Mouse (Mus musculus) limb, embryonic 11.5 days (tissue): ENCODE results near the gene Hspa2. TPM values are rescaled to one million over a fixed set of nuclear protein-coding genes. Genes with fewer than 3 reads are reported as not detected.
A peak's percentile ranks its signal among the peaks of the same experiment; 100 is the strongest.
"Not testable (repeated sequence)": the region's sequence is repeated elsewhere in the genome, so short reads cannot be mapped to it uniquely, and the experiment has no call there.

ENCODE experiments used
- ATAC-seq: fragments of 200-750 bp; cut with Nextera tagmentation; 2 replicates; pipeline ENCODE4 v1.8.0; 2017; ENCODE audit warnings: low read depth; ENCODE audit not compliant: insufficient number of reproducible peaks, low FRiP score, low TSS enrichment
- DNase-seq: peaks from one replicate; pipeline ENCODE4 v3.0.0-alpha.2; 2015; ENCODE audit warnings: low spot score
- H3K27ac ChIP-seq: fragments of 300-500 bp; sonication (generic); replicated peaks from 2 replicates; pipeline ENCODE4 v1.5.1; 2014; ENCODE audit warnings: low read depth, mild to moderate bottlenecking, low read length
- H3K27me3 ChIP-seq: fragments of 300-500 bp; sonication (generic); 2 replicates; pipeline ENCODE4 v1.6.1; 2014; ENCODE audit warnings: mild to moderate bottlenecking, low read length, mixed read lengths; ENCODE audit not compliant: control insufficient read depth, insufficient read depth
- H3K36me3 ChIP-seq: fragments of 300-500 bp; sonication (generic); 2 replicates; pipeline ENCODE4 v1.6.1; 2014; ENCODE audit warnings: mild to moderate bottlenecking, low read length, moderate library complexity, mixed read lengths; ENCODE audit not compliant: control insufficient read depth, insufficient read depth
- H3K4me1 ChIP-seq: fragments of 300-500 bp; sonication (generic); 2 replicates; pipeline ENCODE4 v1.6.1; 2014; ENCODE audit warnings: low read length, mixed read lengths; ENCODE audit not compliant: control insufficient read depth, insufficient read depth
- H3K4me2 ChIP-seq: fragments of 300-500 bp; sonication (generic); 2 replicates; pipeline ENCODE4 v1.6.1; 2014; ENCODE audit warnings: low read depth, mild to moderate bottlenecking, moderate library complexity; ENCODE audit not compliant: severe bottlenecking
- H3K4me3 ChIP-seq: fragments of 300-500 bp; sonication (generic); 2 replicates; pipeline ENCODE4 v1.5.1; 2014; ENCODE audit warnings: low read depth, low read length
- H3K9ac ChIP-seq: fragments of 300-500 bp; sonication (generic); 2 replicates; pipeline ENCODE4 v1.6.1; 2014; ENCODE audit warnings: mild to moderate bottlenecking, low read length
- H3K9me3 ChIP-seq: fragments of 300-500 bp; sonication (generic); 2 replicates; pipeline ENCODE4 v1.6.1; 2016; ENCODE audit warnings: low read length; ENCODE audit not compliant: control insufficient read depth
- WGBS: fragments of 180-500 bp; shearing (Covaris S2); extraction: QIAGEN DNeasy Blood & Tissue Kit; methylation state at CpG from one replicate; pipeline ENCODE4 v1.1.7; 2014; 5-methylcytosine and 5-hydroxymethylcytosine counted together
- polyA plus RNA-seq: library from polyadenylated mRNA; unstranded; fragments of >200 nt; fragmentation: Nextera tagmentation; extraction: Ambion mirVana; gene quantifications from 2 replicates; pipeline ENCODE4 v1.2.1, GENCODE M21; 2014

Gene Hspa2
- polyA plus RNA-seq, 1 experiment from 2014 or later = 5.7 TPM

DNA sequence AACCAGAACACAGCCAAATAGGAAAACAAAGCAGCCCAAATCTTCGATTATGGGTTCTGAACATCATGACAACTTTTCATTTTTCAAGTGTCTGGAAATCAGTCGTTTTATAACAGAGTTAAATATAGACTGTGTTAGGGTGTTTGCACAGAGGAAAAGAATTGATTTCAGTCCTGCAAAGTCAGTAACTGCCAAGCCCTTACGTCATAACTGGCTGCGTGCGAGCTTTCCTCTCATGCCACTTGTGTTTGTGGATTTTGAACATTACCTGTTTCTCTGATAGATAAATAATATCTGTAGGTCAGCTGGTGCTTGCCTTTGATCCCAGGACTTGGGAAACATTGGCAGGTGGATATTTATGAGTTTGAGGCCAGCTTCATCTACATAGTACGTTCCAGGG lies 27.5 kb downstream of the Hspa2 start:
- Histone ChIP-seq H3K4me1 (no peaks in the 10 kb centered on the region), H3K27ac (no peak overlapping the region), H3K4me3 (no peak overlapping the region), H3K4me2 (no peak overlapping the region), H3K27me3 (no peaks in the 10 kb centered on the region), H3K9me3 (no peaks in the 10 kb centered on the region), H3K9ac (no peak overlapping the region), H3K36me3 (no peaks in the 10 kb centered on the region)
- DNase-seq (no peak), ATAC-seq (no peak)
- 83% methylated on average over 6 of the region's 6 CpGs for WGBS

DNA sequence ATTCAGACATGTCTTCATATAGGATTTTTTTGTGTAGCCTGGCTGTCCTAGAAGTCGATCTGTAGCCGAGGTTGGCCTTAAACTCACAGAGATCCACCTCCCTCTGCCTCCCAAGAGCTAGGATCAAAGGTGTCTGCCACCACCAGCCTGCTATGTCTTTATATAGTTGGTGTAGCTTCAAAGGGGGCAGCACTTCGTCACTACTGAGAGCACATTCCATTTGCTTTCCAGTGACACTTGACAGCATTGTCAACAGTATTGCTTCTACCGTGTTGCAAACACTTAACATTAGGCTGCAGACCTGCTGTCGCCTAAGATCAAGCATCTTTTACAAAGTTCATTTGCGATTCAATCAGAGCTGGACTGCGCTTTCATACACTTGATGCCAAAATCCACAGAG lies 30.1 kb downstream of the Hspa2 start:
- Histone ChIP-seq H3K4me3 (no peak overlapping the region), H3K4me1 (no peaks in the 10 kb centered on the region), H3K9ac (no peak overlapping the region), H3K9me3 (no peaks in the 10 kb centered on the region), H3K27me3 (no peaks in the 10 kb centered on the region), H3K27ac (no peak overlapping the region), H3K4me2 (no peak overlapping the region), H3K36me3 (no peaks in the 10 kb centered on the region)
- ATAC-seq = no peak
- WGBS = 26% methylated on average over 7 of the region's 7 CpGs
- DNase-seq = no peak

DNA sequence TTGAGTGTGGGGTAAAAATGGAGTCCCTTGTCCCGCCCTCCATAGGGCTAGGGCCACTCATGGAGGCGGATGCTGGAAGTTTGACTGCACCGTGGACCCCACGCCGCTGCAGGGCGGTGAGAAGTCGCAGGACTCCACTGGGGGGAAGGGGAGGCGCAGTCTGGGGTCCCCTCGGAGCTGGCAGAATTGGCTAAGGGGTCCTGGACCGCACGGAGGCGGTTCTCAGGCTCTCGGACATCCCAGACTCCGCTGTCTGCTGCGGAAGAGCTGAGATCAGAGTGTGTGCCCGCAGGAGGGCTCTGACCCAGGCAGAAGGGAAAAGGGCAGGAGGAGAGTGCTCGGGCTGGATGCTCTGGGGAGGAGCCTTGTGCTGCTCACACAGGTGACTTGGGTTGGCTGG lies 31.1 kb downstream of the Hspa2 start:
- peak overlapping the region; percentile 68 for H3K4me2 ChIP-seq
- no peak for ATAC-seq
- no peaks in the 10 kb centered on the region for H3K36me3 ChIP-seq
- no peaks in the 10 kb centered on the region for H3K4me1 ChIP-seq
- WGBS = 4% methylated on average over 17 of the region's 17 CpGs
- no peaks in the 10 kb centered on the region for H3K27me3 ChIP-seq
- peak; percentile 48 for DNase-seq
- H3K9me3 ChIP-seq = no peaks in the 10 kb centered on the region
- peak overlapping the region; percentile 63 for H3K9ac ChIP-seq
- H3K4me3 ChIP-seq = peak overlapping the region; percentile 38
- H3K27ac ChIP-seq = no peak overlapping the region

DNA sequence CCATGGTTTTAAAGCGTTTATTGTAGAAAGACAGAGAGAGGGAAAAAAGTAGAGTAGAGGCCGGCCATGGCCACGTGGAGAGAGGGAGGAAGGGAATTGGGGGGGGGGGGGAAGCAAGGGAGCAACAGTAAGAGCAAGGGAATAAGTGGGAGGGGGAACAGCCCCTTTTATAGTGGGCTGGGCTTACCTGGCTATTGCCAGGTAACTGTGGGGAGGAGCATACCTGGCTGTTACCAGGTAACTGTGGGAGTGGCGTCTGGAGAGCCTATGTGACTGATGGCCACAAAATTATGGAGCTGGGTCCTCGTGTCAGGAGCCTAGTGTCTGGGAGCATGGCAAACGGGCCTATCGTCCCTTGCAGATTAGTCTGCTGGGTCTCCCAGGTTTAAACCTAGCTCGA lies 31.6 kb downstream of the Hspa2 start:
- WGBS = 31% methylated on average over 8 of the region's 8 CpGs
- Histone ChIP-seq H3K4me1 (no peaks in the 10 kb centered on the region), H3K4me2 (peak overlapping the region; percentile 68; the same call in 1 of the 2 replicates), H3K27me3 (no peaks in the 10 kb centered on the region), H3K9ac (no peak overlapping the region), H3K36me3 (no peaks in the 10 kb centered on the region), H3K4me3 (peak overlapping the region; percentile 38), H3K9me3 (no peaks in the 10 kb centered on the region), H3K27ac (no peak overlapping the region)
- DNase-seq (no peak), ATAC-seq (no peak)

DNA sequence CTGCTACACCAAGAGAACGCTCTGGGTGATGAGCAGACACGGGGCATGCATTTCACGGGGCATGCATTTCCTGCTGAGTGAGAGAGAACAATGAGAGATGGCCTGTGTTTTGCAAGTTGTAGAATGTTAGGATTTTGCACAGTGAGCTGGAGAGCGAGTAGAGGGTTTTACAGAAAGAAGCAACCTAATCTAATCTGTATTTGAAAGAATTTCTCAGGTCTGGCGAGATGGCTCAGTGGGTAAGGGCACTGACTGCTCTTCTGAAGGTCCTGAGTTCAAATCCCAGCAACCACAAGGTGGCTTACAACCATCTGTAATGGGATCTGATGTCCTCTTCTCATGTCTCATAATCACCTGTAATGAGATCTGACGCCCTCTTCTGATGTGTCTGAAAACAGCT lies 39.5 kb downstream of the Hspa2 start:
- not testable (repeated sequence) for H3K4me2 ChIP-seq, H3K9me3 ChIP-seq, H3K9ac ChIP-seq, H3K4me1 ChIP-seq, H3K27me3 ChIP-seq, H3K36me3 ChIP-seq, DNase-seq, ATAC-seq, H3K4me3 ChIP-seq, H3K27ac ChIP-seq
- WGBS = 87% methylated on average over 6 of the region's 6 CpGs

DNA sequence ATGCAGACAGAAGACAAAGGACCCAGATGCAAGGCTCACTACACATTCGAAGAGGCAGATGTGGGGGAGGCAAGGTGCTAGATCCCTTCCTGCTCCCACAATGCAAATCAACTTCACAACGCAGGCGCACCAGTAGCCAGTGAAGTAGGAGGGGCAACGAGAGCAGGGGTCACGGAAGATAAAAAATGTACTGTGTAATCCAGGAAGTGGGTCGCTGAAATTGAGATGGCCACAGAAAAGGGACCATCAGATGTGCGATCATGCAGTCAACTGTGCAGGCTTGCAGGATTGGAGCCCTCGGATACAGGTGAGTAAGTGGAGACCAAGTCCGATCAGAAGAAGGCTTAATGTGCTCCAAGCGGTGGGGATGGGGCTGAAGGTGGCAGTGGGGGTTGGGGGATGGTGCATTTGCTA lies 40.4 kb downstream of the Hspa2 start:
- no peak for DNase-seq
- 68% methylated on average over 10 of the region's 10 CpGs for WGBS
- H3K36me3 ChIP-seq = no peaks in the 10 kb centered on the region
- H3K27ac ChIP-seq = no peak overlapping the region
- no peak overlapping the region for H3K4me2 ChIP-seq
- no peak overlapping the region for H3K9ac ChIP-seq
- H3K4me3 ChIP-seq = no peak overlapping the region
- H3K9me3 ChIP-seq = no peaks in the 10 kb centered on the region
- no peaks in the 10 kb centered on the region for H3K27me3 ChIP-seq
- no peak for ATAC-seq
- H3K4me1 ChIP-seq = no peaks in the 10 kb centered on the region

DNA sequence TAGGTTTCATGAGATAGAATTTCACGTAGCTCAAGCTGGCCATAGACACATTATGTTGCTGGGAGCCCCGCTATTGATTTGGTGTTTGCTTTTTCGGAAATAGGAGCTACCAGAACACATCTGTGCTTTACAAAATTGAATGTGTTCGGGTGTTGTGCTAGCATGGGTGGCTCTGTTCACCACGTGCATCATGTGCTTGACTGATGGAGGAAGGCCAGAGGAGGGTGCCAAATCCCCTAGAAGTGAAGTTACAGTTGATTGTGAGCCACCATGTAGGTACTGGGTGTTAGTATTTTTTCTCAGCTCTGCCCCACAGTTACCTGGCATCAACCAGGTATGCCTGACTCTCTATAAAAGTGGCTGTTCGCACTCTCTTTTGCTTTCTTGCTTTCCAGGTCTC lies 40.9 kb downstream of the Hspa2 start:
- H3K27ac ChIP-seq = no peak overlapping the region
- no peak overlapping the region for H3K4me3 ChIP-seq
- ATAC-seq (no peak), DNase-seq (no peak)
- no peaks in the 10 kb centered on the region for H3K36me3 ChIP-seq
- H3K9me3 ChIP-seq = no peaks in the 10 kb centered on the region
- H3K4me1 ChIP-seq = no peaks in the 10 kb centered on the region
- H3K4me2 ChIP-seq = no peak overlapping the region
- WGBS = 86% methylated on average over 6 of the region's 6 CpGs
- no peaks in the 10 kb centered on the region for H3K27me3 ChIP-seq
- H3K9ac ChIP-seq = no peak overlapping the region

DNA sequence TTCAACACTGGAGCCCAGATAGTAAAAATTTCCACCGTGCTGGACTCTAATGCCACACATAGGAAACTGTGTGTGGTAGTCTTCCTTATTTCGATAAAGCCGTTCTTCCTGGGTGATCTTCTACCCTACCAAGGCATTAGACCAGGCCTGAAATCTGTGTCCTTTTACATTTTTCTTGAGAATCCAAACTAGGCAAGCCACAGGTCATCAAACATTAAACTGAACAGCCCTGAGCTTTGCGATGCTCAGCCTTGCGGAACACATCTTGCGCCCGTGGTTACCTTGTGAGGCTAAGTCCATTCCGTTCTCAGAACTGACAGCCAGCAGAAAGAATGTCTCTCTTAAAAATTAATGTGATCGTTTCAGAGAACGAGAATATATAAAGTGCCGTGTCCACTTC lies 42.2 kb downstream of the Hspa2 start:
- WGBS = 91% methylated on average over 11 of the region's 11 CpGs
- no peak for ATAC-seq
- no peaks in the 10 kb centered on the region for H3K36me3 ChIP-seq

DNA sequence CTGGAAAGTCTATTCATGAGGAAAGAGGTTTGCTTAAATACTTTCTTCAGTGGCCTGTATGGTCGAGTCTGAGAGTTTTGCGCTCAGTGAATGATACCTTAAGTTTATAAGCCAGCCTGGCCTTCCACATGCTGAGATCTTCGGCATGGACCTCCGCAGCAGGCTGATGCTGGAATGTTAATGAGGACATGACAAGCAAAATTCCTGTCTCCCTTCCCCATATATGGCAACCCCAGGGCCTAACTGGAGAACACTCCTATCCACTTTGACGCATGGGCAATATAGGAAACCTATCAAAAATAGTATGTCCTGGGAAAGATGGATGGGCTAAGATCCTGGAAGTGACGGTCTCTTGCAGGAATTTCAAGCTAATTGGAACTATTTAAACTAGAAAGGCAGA lies 44.2 kb downstream of the Hspa2 start:
- H3K4me1 ChIP-seq = no peaks in the 10 kb centered on the region
- H3K4me2 ChIP-seq = no peak overlapping the region
- H3K9me3 ChIP-seq = no peaks in the 10 kb centered on the region
- DNase-seq (no peak), ATAC-seq (no peak)
- 71% methylated on average over 6 of the region's 6 CpGs for WGBS
- no peak overlapping the region for H3K27ac ChIP-seq
- H3K27me3 ChIP-seq = no peaks in the 10 kb centered on the region
- no peaks in the 10 kb centered on the region for H3K36me3 ChIP-seq
- H3K4me3 ChIP-seq = no peak overlapping the region
- no peak overlapping the region for H3K9ac ChIP-seq

More for the DNA sequence above, 42.2 kb downstream of the Hspa2 start:
- Histone ChIP-seq H3K4me2 (no peak overlapping the region), H3K4me1 (no peaks in the 10 kb centered on the region), H3K9me3 (no peaks in the 10 kb centered on the region), H3K9ac (no peak overlapping the region), H3K4me3 (no peak overlapping the region), H3K27me3 (no peaks in the 10 kb centered on the region), H3K27ac (no peak overlapping the region)
- DNase-seq = no peak
